Mouse (Mus musculus) heart, embryonic 10.5 days (tissue): ENCODE results near the gene Mecp2. TPM values are rescaled to one million over a fixed set of nuclear protein-coding genes. Genes with fewer than 3 reads are reported as not detected.

Experiments
- DNase-seq: peaks from one replicate; pipeline ENCODE4 v3.0.0-alpha.2; 2017; ENCODE audit warnings: low spot score
- H3K27ac ChIP-seq: fragments of 300-500 bp; sonication (generic); 2 replicates; pipeline ENCODE4 v1.5.1; 2016; ENCODE audit warnings: mild to moderate bottlenecking
- H3K27me3 ChIP-seq: fragments of 300-500 bp; sonication (generic); 2 replicates; pipeline ENCODE4 v1.6.1; 2016; ENCODE audit warnings: mild to moderate bottlenecking; ENCODE audit not compliant: poor library complexity, insufficient read depth, severe bottlenecking
- H3K36me3 ChIP-seq: fragments of 300-500 bp; sonication (generic); 2 replicates; pipeline ENCODE4 v1.6.1; 2016; ENCODE audit warnings: mild to moderate bottlenecking, moderate library complexity
- H3K4me1 ChIP-seq: fragments of 300-500 bp; sonication (generic); 2 replicates; pipeline ENCODE4 v1.6.1; 2016; ENCODE audit warnings: mild to moderate bottlenecking
- H3K4me3 ChIP-seq: fragments of 300-500 bp; sonication (generic); 2 replicates; pipeline ENCODE4 v1.5.1; 2016; ENCODE audit warnings: mild to moderate bottlenecking, moderate library complexity
- H3K9me3 ChIP-seq: fragments of 300-500 bp; sonication (generic); 2 replicates; pipeline ENCODE4 v1.6.1; 2016; ENCODE audit warnings: mild to moderate bottlenecking, moderate library complexity
- WGBS: fragments of 180-500 bp; shearing (Covaris S2); methylation state at CpG from one replicate; pipeline ENCODE4 v1.1.7; 2016; 5-methylcytosine and 5-hydroxymethylcytosine counted together
- microRNA counts: library from miRNA; unstranded; fragments of <30 nt; microRNA quantifications from one replicate; lab custom pipeline; 2017
- microRNA-seq: library from miRNA; unstranded; fragments of <30 nt; microRNA quantifications from one replicate; pipeline ENCODE4, GENCODE M21; 2017
- polyA plus RNA-seq: library from polyadenylated mRNA; unstranded; fragments of >200 nt; fragmentation: Nextera tagmentation; extraction: Ambion mirVana; gene quantifications from 2 replicates; pipeline ENCODE4 v1.2.1, GENCODE M21; 2016

The Mecp2 gene
- polyA plus RNA-seq, 1 experiment from 2014 or later = 13.1 TPM

DNA sequence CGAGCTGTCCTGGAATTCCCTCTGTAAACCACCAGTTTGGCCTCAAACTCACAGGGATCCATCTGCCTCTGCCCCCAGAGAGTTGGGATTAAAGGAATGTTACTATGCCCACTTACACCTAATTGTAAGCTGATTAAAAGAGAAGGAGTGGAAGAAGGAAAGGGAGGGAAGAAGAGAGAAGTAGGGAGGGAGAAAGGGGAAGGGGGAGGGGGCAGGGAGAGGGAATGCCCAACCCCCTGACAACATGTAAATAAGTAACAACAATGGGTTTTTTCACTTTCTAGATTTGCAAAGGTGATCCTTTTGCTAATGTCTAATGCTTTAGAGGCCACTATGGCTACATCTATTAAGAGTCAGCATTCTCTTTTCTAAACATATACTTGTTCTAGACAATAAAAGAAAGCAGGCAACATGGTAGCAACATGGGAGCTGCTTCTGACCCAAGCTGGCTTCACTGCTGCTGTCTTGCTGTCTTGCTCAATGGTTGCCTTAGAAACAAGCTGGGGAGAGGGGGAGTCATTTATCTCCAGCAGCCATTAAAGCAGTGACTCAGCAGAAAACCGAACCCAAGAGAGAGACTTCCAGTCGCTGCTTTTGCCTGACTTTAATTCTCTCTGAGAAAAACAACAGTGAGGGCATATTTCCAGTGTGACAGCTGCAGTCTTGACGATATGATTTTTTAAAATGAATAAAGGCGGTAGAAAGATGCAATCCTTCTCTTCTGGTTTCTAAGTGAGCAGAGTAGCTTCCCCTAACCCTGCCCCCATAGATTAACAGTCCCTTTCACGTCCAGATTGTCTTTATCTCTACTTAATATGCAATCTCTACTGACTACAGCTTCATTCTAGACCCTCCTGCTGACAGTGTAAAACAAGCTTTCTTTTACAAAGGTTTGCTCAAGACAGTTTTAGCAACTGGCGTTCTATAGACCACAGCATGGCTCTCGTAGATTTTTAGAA lies 136.0 kb downstream of the Mecp2 start:
- DNase-seq = peak; percentile 83
- H3K4me1 ChIP-seq = no peaks in the 10 kb centered on the region; the same call in 1 of the 2 replicates
- 34% methylated on average over 8 of the region's 8 CpGs for WGBS
- no peaks in the 10 kb centered on the region for H3K36me3 ChIP-seq
- H3K4me3 ChIP-seq = no peak overlapping the region
- no peaks in the 10 kb centered on the region for H3K27me3 ChIP-seq
- no peaks in the 10 kb centered on the region for H3K9me3 ChIP-seq
- H3K27ac ChIP-seq = peak overlapping the region; percentile 62

- H3K36me3 ChIP-seq = no peaks in the 10 kb centered on the region
- no peak overlapping the region for H3K4me3 ChIP-seq
- DNase-seq = no peak
- H3K27ac ChIP-seq = no peak overlapping the region
- no peaks in the 10 kb centered on the region for H3K27me3 ChIP-seq
- H3K9me3 ChIP-seq = no peaks in the 10 kb centered on the region
- 75% methylated on average over 1 of the region's 1 CpGs for WGBS
- H3K4me1 ChIP-seq = no peaks in the 10 kb centered on the region
Measured at GRCm38 (mm10) chrX:73977783-73978182, 157.4 kb downstream of the Mecp2 start.

MicroRNAs within 50 kb of the gene (microRNA counts, 519-probe panel; counts per million panel counts)
- microRNA mmu-miR-718 (lab: Ali Mortazavi, UCI) = not detected

Small RNA genes lying within 50 kb of the gene (microRNA-seq; reads per million reads assigned to microRNA genes)
- 2.3 reads per million for gene Mir5132
- 1.0 reads per million for gene Mir718

Other genes with a start within 250 kb of the Mecp2 start
- not detected in 2 replicates for gene Avpr2, start 243.3 kb downstream of the Mecp2 start, polyA plus RNA-seq
- gene L1cam, start 239.3 kb downstream of the Mecp2 start, polyA plus RNA-seq = 1.7 and 2.3 TPM in 2 replicates
- 1.3 and 3.0 TPM in 2 replicates for gene Arhgap4, start 213.5 kb downstream of the Mecp2 start, polyA plus RNA-seq
- 124 and 146 TPM in 2 replicates for gene Naa10, start 213.4 kb downstream of the Mecp2 start, polyA plus RNA-seq
- gene Renbp, start 204.5 kb downstream of the Mecp2 start, polyA plus RNA-seq = 43.1 and 58.2 TPM in 2 replicates
- 49.5 and 56.8 TPM in 2 replicates for gene Hcfc1, start 169.0 kb downstream of the Mecp2 start, polyA plus RNA-seq
- 59.3 and 60.8 TPM in 2 replicates for gene Irak1, start 111.4 kb downstream of the Mecp2 start, polyA plus RNA-seq
- gene Opn1mw, start 7.9 kb downstream of the Mecp2 start, polyA plus RNA-seq = not detected in 2 replicates
- not detected in 2 replicates for gene Tex28, start 32.5 kb upstream of the Mecp2 start, polyA plus RNA-seq
- gene Tktl1, start 41.9 kb upstream of the Mecp2 start, polyA plus RNA-seq = 0.05 and 0.10 TPM in 2 replicates
- gene Flna, start 114.5 kb upstream of the Mecp2 start, polyA plus RNA-seq = 199 and 236 TPM in 2 replicates
- gene Emd, start 119.3 kb upstream of the Mecp2 start, polyA plus RNA-seq = 17.9 and 22.7 TPM in 2 replicates
- 496 and 543 TPM in 2 replicates for gene Rpl10, start 135.4 kb upstream of the Mecp2 start, polyA plus RNA-seq
- gene Taz, start 146.5 kb upstream of the Mecp2 start, polyA plus RNA-seq = 66.9 and 73.1 TPM in 2 replicates
- 11.1 and 11.2 TPM in 2 replicates for gene Dnase1l1, start 147.0 kb upstream of the Mecp2 start, polyA plus RNA-seq
- gene Atp6ap1, start 161.7 kb upstream of the Mecp2 start, polyA plus RNA-seq = 114 and 125 TPM in 2 replicates
- gene Gdi1, start 169.6 kb upstream of the Mecp2 start, polyA plus RNA-seq = 171 and 194 TPM in 2 replicates
- 57.1 and 65.2 TPM in 2 replicates for gene Fam50a, start 177.7 kb upstream of the Mecp2 start, polyA plus RNA-seq
- gene Plxna3, start 193.7 kb upstream of the Mecp2 start, polyA plus RNA-seq = 7.0 and 12.7 TPM in 2 replicates
- 103 and 105 TPM in 2 replicates for gene Lage3, start 218.3 kb upstream of the Mecp2 start, polyA plus RNA-seq
- 64.2 and 71.0 TPM in 2 replicates for gene Ubl4a, start 237.9 kb upstream of the Mecp2 start, polyA plus RNA-seq
- gene Slc10a3, start 238.0 kb upstream of the Mecp2 start, polyA plus RNA-seq = 13.1 and 15.7 TPM in 2 replicates